8 mouse cellular contexts compared by ENCODE assay signal in genomic region chr10:80509412-80510272, GRCm38 (mm10). TPM values are rescaled to one million over a fixed set of nuclear protein-coding genes. Genes with fewer than 3 reads are reported as not detected.
DNase-seq lines count a peak whose midpoint lies in the region; ATAC-seq and TF ChIP-seq lines count a peak whose summit lies in the region.

No protein-coding gene starts in this region.

- intact Hi-C loops in left cerebral cortex, adult 2 months (cut with DNase I): loop anchor here (1.0 kb wide), 1 partner anchor 63 kb away; no protein-coding TSS in a partner anchor

- no peak overlapping the region for H3K27ac ChIP-seq in left cerebral cortex, adult 2 months

- peak overlapping the region; percentile 32 for H3K4me3 ChIP-seq in left cerebral cortex, adult 2 months

- DNase-seq in R1 (ENCODE audit: low read depth, low spot score): peak; percentile 79
- DNase-seq in cerebellum, postnatal 4 days (ENCODE audit: low spot score in 2 of 2): peak; percentile 71 to 84
- peak; percentile 50 to 54 for DNase-seq in gastrocnemius, adult 8-10 months (ENCODE audit: low spot score in 2 of 2)
- peak; percentile 58 for DNase-seq in hindlimb bud, embryonic 11.5 days (ENCODE audit: extremely low spot score, low read depth, low spot score)
- DNase-seq in left cerebral cortex, adult 2 months (ENCODE audit: extremely low spot score in 1 of 2, low spot score in 2 of 2): peak; percentile 65 to 79
- DNase-seq in right cerebral cortex, adult 18-20 months: peak; percentile 64
- DNase-seq in urinary bladder, adult 2 months (ENCODE audit: low spot score): peak; percentile 45

- peak; percentile 93 for TF ChIP-seq CTCF in left cerebral cortex, adult 2 months (IDR thresholded peaks at IDR 0.05)

- peak; percentile 89 for ATAC-seq in megakaryocyte, adult 5-6 weeks (ENCODE audit: poor library complexity, severe bottlenecking)

RNA-seq across cellular contexts. Expression of gene Onecut3, which starts 15.0 kb away (rescaled TPM):
- total RNA-seq in gastrocnemius, adult 8-10 months (2022): not detected
- not detected for total RNA-seq in left cerebral cortex, adult 2 months (2021)
- total RNA-seq in megakaryocyte, adult 5-6 weeks (2015): not detected in 2 replicates
- total RNA-seq in megakaryocyte, adult 5-6 weeks (2017): not detected in 2 replicates
- polyA plus RNA-seq in urinary bladder, adult 2 months (2012; rRNA removed): not detected in 2 replicates

RNA-seq across cellular contexts. Expression of gene Atp8b3, which starts 29.3 kb away (rescaled TPM):
- total RNA-seq in gastrocnemius, adult 8-10 months (2022): not detected
- under 1 TPM; 0.11 to 0.63 TPM for total RNA-seq in left cerebral cortex, adult 2 months (2021)
- not detected in 2 replicates for total RNA-seq in megakaryocyte, adult 5-6 weeks (2015)
- not detected in 2 replicates for total RNA-seq in megakaryocyte, adult 5-6 weeks (2017)
- polyA plus RNA-seq in urinary bladder, adult 2 months (2012; rRNA removed): 0.03 TPM in 1 of 2 replicates, not detected in the other

RNA-seq across cellular contexts. Expression of gene Rexo1, which starts 51.7 kb away (rescaled TPM):
- total RNA-seq in gastrocnemius, adult 8-10 months (2022): 10 to 100 TPM in 2 of 4 experiments, 1 to 10 TPM in 2; 8.5 to 11.1 (median 10.1) TPM
- 10 to 100 TPM; 46.5 to 51.3 TPM for total RNA-seq in left cerebral cortex, adult 2 months (2021)
- total RNA-seq in megakaryocyte, adult 5-6 weeks (2015): 35.9 and 41.5 TPM in 2 replicates
- total RNA-seq in megakaryocyte, adult 5-6 weeks (2017): 19.4 and 19.9 TPM in 2 replicates
- polyA plus RNA-seq in urinary bladder, adult 2 months (2012; rRNA removed): 21.2 and 26.6 TPM in 2 replicates
